Mouse (Mus musculus) lung, embryonic 14.5 days (tissue): ENCODE measurements around the gene Hist1h2bb. TPM values are rescaled to one million over a fixed set of nuclear protein-coding genes. Genes with fewer than 3 reads are reported as not detected.
"Not testable (repeated sequence)": the region's sequence is repeated elsewhere in the genome, so short reads cannot be mapped to it uniquely, and the experiment has no call there.

Source experiments
- ATAC-seq: fragments of 200-750 bp; cut with Nextera tagmentation; 2 replicates; pipeline ENCODE4 v1.8.0; 2017; ENCODE audit warnings: mild to moderate bottlenecking, moderate TSS enrichment, moderate library complexity; ENCODE audit not compliant: insufficient read depth
- DNase-seq: peaks from one replicate; pipeline ENCODE4 v3.0.0-alpha.2; 2015
- H3K27ac ChIP-seq: fragments of 300-500 bp; sonication (generic); 2 replicates; pipeline ENCODE4 v1.5.1; 2014; ENCODE audit warnings: low read depth, mild to moderate bottlenecking, moderate library complexity
- H3K27me3 ChIP-seq: fragments of 300-500 bp; sonication (generic); 2 replicates; pipeline ENCODE4 v1.6.1; 2014; ENCODE audit warnings: low read length, control low read depth; ENCODE audit not compliant: insufficient read depth
- H3K36me3 ChIP-seq: fragments of 300-500 bp; sonication (generic); 2 replicates; pipeline ENCODE4 v1.6.1; 2014; ENCODE audit warnings: control low read depth; ENCODE audit not compliant: insufficient read depth
- H3K4me1 ChIP-seq: fragments of 300-500 bp; sonication (generic); 2 replicates; pipeline ENCODE4 v1.6.1; 2014; ENCODE audit warnings: antibody characterized with exemption, control low read depth; ENCODE audit not compliant: insufficient read depth
- H3K4me2 ChIP-seq: fragments of 300-500 bp; sonication (generic); 2 replicates; pipeline ENCODE4 v1.6.1; 2014; ENCODE audit warnings: mild to moderate bottlenecking
- H3K4me3 ChIP-seq: fragments of 300-500 bp; sonication (generic); 2 replicates; pipeline ENCODE4 v1.5.1; 2014; ENCODE audit warnings: low read depth, low read length
- H3K9ac ChIP-seq: fragments of 300-500 bp; sonication (generic); 2 replicates; pipeline ENCODE4 v1.6.1; 2014
- H3K9me3 ChIP-seq: fragments of 300-500 bp; sonication (generic); 2 replicates; pipeline ENCODE4 v1.6.1; 2016; ENCODE audit warnings: low read depth, low read length, control low read depth
- CTCF ChIP-seq: IDR thresholded peaks from 2 replicates; pipeline ENCODE4 v1.5.1; 2016; ENCODE audit warnings: antibody characterized with exemption, low read depth
- WGBS: fragments of 180-500 bp; shearing (Covaris S2); extraction: QIAGEN DNeasy Blood & Tissue Kit; methylation state at CpG from one replicate; pipeline ENCODE4 v1.1.7; 2014; 5-methylcytosine and 5-hydroxymethylcytosine counted together
- polyA plus RNA-seq: library from polyadenylated mRNA; unstranded; fragments of >200 nt; fragmentation: Nextera tagmentation; extraction: Ambion mirVana; gene quantifications from 2 replicates; pipeline ENCODE4 v1.2.1, GENCODE M21; 2014

The Hist1h2bb gene
- polyA plus RNA-seq, 1 experiment from 2014 or later: 4.0 TPM

- Histone ChIP-seq H3K27ac (peak overlapping the region; percentile 99), H3K4me1 (peaks cover 5% of the 10 kb centered on the region; the same call in 1 of the 2 replicates), H3K36me3 (no peaks in the 10 kb centered on the region), H3K9ac (peak overlapping the region; percentile 76), H3K4me3 (peak overlapping the region; percentile 54), H3K27me3 (no peaks in the 10 kb centered on the region), H3K9me3 (no peaks in the 10 kb centered on the region), H3K4me2 (peak overlapping the region; percentile 90)
- no peak for ATAC-seq
- under 1% methylated on average over 10 of the region's 10 CpGs for WGBS
- no peak for DNase-seq
- TF ChIP-seq CTCF: no peak
Measured at GRCm38 (mm10) chr13:23763242-23763585, 16.7 kb downstream of the Hist1h2bb start.

GRCm38 (mm10) chr13:23763586-23764323 is 17.2 kb downstream of the Hist1h2bb start, which contains the start of gene Hist1h1a:
Gene Hist1h1a, plus strand, starts transcription at chr13:23763666.
- H3K27ac ChIP-seq: peak within 1 kb of the TSS; percentile 99
- H3K9ac ChIP-seq: peak within 1 kb of the TSS; percentile 76
- H3K9me3 ChIP-seq: no peaks in the 10 kb centered on the region
- TF ChIP-seq CTCF: no peak
- no peaks in the 10 kb centered on the region for H3K27me3 ChIP-seq
- H3K4me3 ChIP-seq: peak within 1 kb of the TSS; percentile 54
- peak within 1 kb of the TSS; percentile 90 for H3K4me2 ChIP-seq
- no peaks in the 10 kb centered on the region for H3K36me3 ChIP-seq
- H3K4me1 ChIP-seq: peaks cover 5% of the 10 kb centered on the region; the same call in 1 of the 2 replicates
- ATAC-seq: peak; percentile 68
- DNase-seq: peak; percentile 98
- WGBS: 2% methylated on average over 34 of the region's 34 CpGs

DNA sequence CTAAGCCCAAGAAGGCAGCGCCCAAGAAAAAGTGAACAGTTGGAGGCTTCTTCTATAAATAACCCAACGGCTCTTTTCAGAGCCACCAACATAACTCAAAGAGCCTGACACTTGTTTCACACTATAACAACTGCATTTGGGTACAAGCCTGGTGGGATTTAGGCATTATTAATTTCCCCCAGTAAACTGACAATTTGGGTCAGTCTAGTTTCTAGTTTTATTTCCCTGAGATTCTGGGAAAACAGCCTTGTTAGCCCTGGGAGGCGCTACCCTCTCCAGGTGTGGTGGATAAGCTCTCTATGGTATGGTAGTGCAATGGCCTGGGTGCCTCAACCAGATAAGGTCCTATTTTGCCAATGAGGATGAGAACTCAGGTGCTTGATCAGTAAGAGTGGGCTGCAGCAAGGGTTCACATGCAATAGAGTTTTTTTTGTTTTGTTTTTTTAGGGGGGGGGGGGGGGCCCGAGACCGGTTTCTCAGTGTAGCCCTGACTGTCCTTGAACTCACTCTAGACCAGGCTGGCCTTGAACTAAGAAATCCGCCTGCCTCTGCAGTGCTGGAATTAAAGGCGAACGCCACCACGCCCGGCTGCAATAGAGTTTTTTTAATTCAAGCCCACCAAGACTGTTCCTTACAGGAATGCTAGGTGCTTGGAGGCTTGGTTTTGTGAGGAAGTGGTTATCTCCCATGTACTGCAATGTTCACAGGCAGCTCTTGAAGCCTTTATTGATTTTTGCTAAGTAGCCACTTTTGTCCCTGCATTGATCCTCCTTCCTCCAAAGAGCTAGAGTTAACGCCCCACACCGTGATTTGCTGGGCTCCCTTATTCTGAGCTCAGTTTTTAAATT is 18.0 kb downstream of the Hist1h2bb start:
- WGBS: 27% methylated on average over 11 of the region's 12 CpGs

DNA sequence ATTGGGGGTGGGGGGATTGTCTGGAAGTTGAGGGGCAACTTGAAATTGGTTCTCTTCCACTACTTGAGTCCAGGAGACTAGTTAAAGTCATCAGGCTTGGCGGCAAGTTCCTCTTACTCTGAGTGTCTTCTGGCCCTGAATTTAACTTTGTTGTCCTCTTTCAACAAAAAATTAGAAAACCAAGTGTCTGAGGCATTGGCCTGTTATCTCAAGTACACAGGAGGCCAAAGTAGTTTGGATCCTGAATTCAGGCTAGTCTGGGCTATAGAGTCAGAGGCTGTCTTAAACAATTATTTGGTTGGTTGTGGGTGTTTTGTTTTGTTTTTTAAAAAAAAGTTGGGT is 18.6 kb downstream of the Hist1h2bb start:
- no peaks in the 10 kb centered on the region for H3K36me3 ChIP-seq
- peak overlapping the region; percentile 66; the same call in 1 of the 2 replicates for H3K27ac ChIP-seq
- H3K9ac ChIP-seq: 0 out of 2 replicates have a peak overlapping the region, but pooled peaks have one; percentile 76
- H3K9me3 ChIP-seq: no peaks in the 10 kb centered on the region
- no peak for TF ChIP-seq CTCF
- H3K4me1 ChIP-seq: peaks cover 5% of the 10 kb centered on the region; the same call in 1 of the 2 replicates
- H3K4me3 ChIP-seq: no peak overlapping the region
- 44% methylated on average over 1 of the region's 1 CpGs for WGBS
- ATAC-seq (no peak), DNase-seq (no peak)
- peak overlapping the region; percentile 90; the same call in 1 of the 2 replicates for H3K4me2 ChIP-seq
- H3K27me3 ChIP-seq: no peaks in the 10 kb centered on the region

More for the DNA sequence above, 18.0 kb downstream of the Hist1h2bb start:
- H3K4me2 ChIP-seq: peak overlapping the region; percentile 90
- peaks cover 5% of the 10 kb centered on the region; the same call in 1 of the 2 replicates for H3K4me1 ChIP-seq
- H3K9me3 ChIP-seq: no peaks in the 10 kb centered on the region
- ATAC-seq (no peak), DNase-seq (peak; percentile 38)
- H3K27ac ChIP-seq: peak overlapping the region; percentile 99
- H3K4me3 ChIP-seq: peak overlapping the region; percentile 54
- H3K27me3 ChIP-seq: no peaks in the 10 kb centered on the region
- peak overlapping the region; percentile 76 for H3K9ac ChIP-seq
- no peak for TF ChIP-seq CTCF
- no peaks in the 10 kb centered on the region for H3K36me3 ChIP-seq

DNA sequence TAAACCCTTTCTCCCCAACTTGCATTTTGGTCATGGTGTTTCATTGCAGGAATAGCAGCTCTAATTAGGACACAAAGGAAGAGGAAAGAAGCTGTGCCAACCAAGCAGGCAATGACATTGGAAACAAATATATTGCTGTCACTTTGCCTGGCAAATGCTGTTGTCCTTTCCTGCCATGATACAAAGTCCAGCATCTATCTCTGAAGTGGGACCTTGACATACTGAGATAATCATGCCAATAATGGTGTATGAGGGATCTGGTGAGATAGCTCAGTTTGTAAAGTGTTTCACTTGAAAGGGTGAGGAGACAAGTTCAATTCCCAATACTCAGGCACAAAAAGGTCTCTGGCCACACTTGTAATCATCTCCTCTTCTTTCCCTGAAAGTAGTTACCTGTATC is 20.2 kb downstream of the Hist1h2bb start:
- Histone ChIP-seq H3K9ac (no peak overlapping the region), H3K27me3 (no peaks in the 10 kb centered on the region), H3K27ac (no peak overlapping the region), H3K4me1 (peaks cover 5% of the 10 kb centered on the region; the same call in 1 of the 2 replicates), H3K9me3 (no peaks in the 10 kb centered on the region), H3K4me2 (no peak overlapping the region), H3K4me3 (no peak overlapping the region), H3K36me3 (no peaks in the 10 kb centered on the region)
- no peak for TF ChIP-seq CTCF
- DNase-seq: no peak
- no peak for ATAC-seq

- Histone ChIP-seq H3K36me3 (no peaks in the 10 kb centered on the region), H3K4me2 (no peak overlapping the region), H3K9ac (no peak overlapping the region), H3K27me3 (no peaks in the 10 kb centered on the region), H3K4me3 (no peak overlapping the region), H3K27ac (no peak overlapping the region), H3K9me3 (no peaks in the 10 kb centered on the region), H3K4me1 (peaks cover 4% of the 10 kb centered on the region; the same call in 1 of the 2 replicates)
- no peak for ATAC-seq
- no peak for DNase-seq
- TF ChIP-seq CTCF: no peak
- WGBS: 47% methylated on average over 5 of the region's 5 CpGs
Measured at GRCm38 (mm10) chr13:23768834-23769397, 22.4 kb downstream of the Hist1h2bb start.

DNA sequence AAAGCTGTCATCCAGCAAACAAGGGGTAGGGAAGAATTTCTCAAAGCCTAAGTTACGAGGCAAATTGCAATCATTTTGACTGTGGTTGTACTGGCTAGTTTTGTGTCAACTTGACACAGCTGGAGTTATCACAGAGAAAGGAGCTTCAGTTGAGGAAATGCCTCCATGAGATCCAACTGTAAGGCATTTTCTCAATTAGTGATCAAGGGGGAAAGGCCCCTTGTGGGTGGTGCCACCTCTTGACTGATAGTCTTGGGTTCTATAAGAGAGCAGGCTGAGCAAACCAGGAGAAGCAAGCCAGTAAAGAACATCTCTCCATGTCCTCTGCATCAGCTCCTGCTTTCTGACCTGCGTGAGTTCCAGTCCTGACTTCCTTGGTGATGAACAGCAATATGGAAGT is 23.1 kb downstream of the Hist1h2bb start, which contains the start of gene Trim38:
Gene Trim38 (plus strand): TSS at position 301 of the 400 bp plus-strand sequence.
- not testable (repeated sequence) for H3K9me3 ChIP-seq, H3K4me1 ChIP-seq, H3K27me3 ChIP-seq, H3K9ac ChIP-seq, H3K4me2 ChIP-seq, H3K27ac ChIP-seq, H3K4me3 ChIP-seq, ATAC-seq, DNase-seq, H3K36me3 ChIP-seq
- WGBS: 77% methylated on average over 2 of the region's 2 CpGs
